Mouse (Mus musculus): ENCODE results near the gene BC107364.
"Not testable (repeated sequence)": the region's sequence is repeated elsewhere in the genome, so short reads cannot be mapped to it uniquely, and the experiment has no call there.

DNA sequence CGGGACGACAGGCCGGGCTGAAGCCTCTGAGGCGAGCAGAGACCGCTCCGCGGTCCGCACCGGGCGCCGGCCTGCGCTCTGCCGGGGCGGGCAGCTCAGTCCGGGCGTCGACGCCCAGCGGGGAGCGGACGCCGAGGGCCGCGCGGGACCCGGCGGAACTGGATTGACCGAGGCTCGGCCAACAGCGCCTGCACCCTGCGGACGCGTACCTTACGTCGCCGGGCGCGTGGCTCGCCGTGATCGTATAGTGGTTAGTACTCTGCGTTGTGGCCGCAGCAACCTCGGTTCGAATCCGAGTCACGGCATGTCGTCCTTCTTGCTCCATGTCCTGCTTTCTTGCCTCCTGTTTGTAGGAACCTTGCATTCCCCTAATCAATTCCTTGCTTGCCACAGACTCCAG is at the start of gene BC107364:
- not testable (repeated sequence) for TF ChIP-seq POLR2A (IDR thresholded peaks at IDR 0.05; ENCODE audit: borderline replicate concordance, extremely low read depth, insufficient read depth, insufficient read length, poor library complexity, severe bottlenecking); CTCF (IDR thresholded peaks at IDR 0.05; ENCODE audit: borderline replicate concordance, extremely low read depth, insufficient read depth, insufficient read length)
